Mouse (Mus musculus) liver, adult 2 months (tissue): ENCODE measurements around the gene Ap2a1. TPM values are rescaled to one million over a fixed set of nuclear protein-coding genes. Genes with fewer than 3 reads are reported as not detected.
"Not testable (repeated sequence)": the region's sequence is repeated elsewhere in the genome, so short reads cannot be mapped to it uniquely, and the experiment has no call there.

Source experiments
- DNase-seq: peaks from one replicate; pipeline ENCODE4 v3.0.0-alpha.2; 2011; ENCODE audit warnings: low read depth, low spot score; ENCODE audit errors: extremely low read depth
- H3K27ac ChIP-seq: fragments of 200-500 bp; replicated peaks from 2 replicates; pipeline ENCODE4 v1.5.1; 2012; ENCODE audit warnings: low read depth, mild to moderate bottlenecking, control low read depth, inconsistent platforms, low read length; ENCODE audit not compliant: insufficient read depth
- H3K27me3 ChIP-seq: fragments of 200-500 bp; 2 replicates; pipeline ENCODE4 v1.6.1; 2012; ENCODE audit warnings: mild to moderate bottlenecking, moderate library complexity, low read length, inconsistent platforms; ENCODE audit not compliant: control insufficient read depth, insufficient read depth
- H3K36me3 ChIP-seq: fragments of 200-500 bp; 2 replicates; pipeline ENCODE4 v1.6.1; 2012; ENCODE audit warnings: low read length, inconsistent platforms; ENCODE audit not compliant: control insufficient read depth, insufficient read depth
- H3K4me1 ChIP-seq: fragments of 200-500 bp; 2 replicates; pipeline ENCODE4 v1.6.1; 2011; ENCODE audit warnings: low read length; ENCODE audit not compliant: control insufficient read depth, insufficient read depth
- H3K4me3 ChIP-seq: fragments of 200-500 bp; 2 replicates; pipeline ENCODE4 v1.5.1; 2011; ENCODE audit warnings: low read depth, mild to moderate bottlenecking, control low read depth, low read length, moderate library complexity; ENCODE audit not compliant: insufficient read depth
- H3K79me2 ChIP-seq: fragments of 200-500 bp; 2 replicates; pipeline ENCODE4 v1.6.1; 2012; ENCODE audit warnings: inconsistent platforms, mild to moderate bottlenecking, low read length, moderate library complexity; ENCODE audit not compliant: control insufficient read depth, insufficient read depth
- H3K9ac ChIP-seq: fragments of 200-500 bp; 2 replicates; pipeline ENCODE4 v1.6.1; 2012; ENCODE audit warnings: low read depth, mild to moderate bottlenecking, control low read depth, inconsistent platforms, low read length
- CTCF ChIP-seq: fragments of 200-500 bp; IDR thresholded peaks from 2 replicates; pipeline ENCODE4 v1.5.1; 2011; ENCODE audit warnings: low read depth, low read length, control low read depth
- POLR2A ChIP-seq: fragments of 200-500 bp; IDR thresholded peaks from 2 replicates; pipeline ENCODE4 v1.6.1; 2011; ENCODE audit warnings: low read length, control low read depth; ENCODE audit not compliant: insufficient read depth; ENCODE audit errors: extremely low read depth
- WGBS: fragments of 180-500 bp; shearing (Covaris S2); methylation state at CpG from one replicate; pipeline ENCODE4 v1.1.7; 2018; 5-methylcytosine and 5-hydroxymethylcytosine counted together
- polyA plus RNA-seq: library from polyadenylated mRNA; depleted of rRNA; stranded (reverse); fragments of >200 nt; gene quantifications from 2 replicates; pipeline ENCODE4 v1.2.3, GENCODE M21; 2012
- total RNA-seq: library from RNA; depleted of rRNA; stranded (reverse); fragments of >200 nt; gene quantifications from 2 replicates; pipeline ENCODE4 v1.2.3, GENCODE M21; 2014

Gene Ap2a1
- total and polyA plus RNA-seq, 2 experiments: 14.5 to 38.2 TPM

GRCm38 (mm10) chr7:44883036-44883435 is 46.3 kb downstream of the Ap2a1 start:
- Histone ChIP-seq H3K4me3 (no peak overlapping the region), H3K79me2 (no peaks in the 10 kb centered on the region), H3K4me1 (no peaks in the 10 kb centered on the region), H3K27me3 (no peaks in the 10 kb centered on the region), H3K36me3 (peaks cover 5% of the 10 kb centered on the region), H3K27ac (no peak overlapping the region), H3K9ac (no peak overlapping the region)
- TF ChIP-seq CTCF: no peak
- TF ChIP-seq POLR2A: no peak
- WGBS: 94% methylated on average over 3 of the region's 3 CpGs
- DNase-seq: no peak

- 90% methylated on average over 14 of the region's 14 CpGs for WGBS
- TF ChIP-seq POLR2A (no peak), CTCF (no peak)
- H3K36me3 ChIP-seq: peaks cover 6% of the 10 kb centered on the region
Measured at GRCm38 (mm10) chr7:44877833-44878232, 51.5 kb downstream of the Ap2a1 start.

GRCm38 (mm10) chr7:44871774-44872173 is 57.5 kb downstream of the Ap2a1 start:
- WGBS: 94% methylated on average over 2 of the region's 2 CpGs
- DNase-seq, H3K36me3 ChIP-seq, H3K9ac ChIP-seq, H3K4me3 ChIP-seq, H3K79me2 ChIP-seq, H3K27me3 ChIP-seq, H3K27ac ChIP-seq: not testable (repeated sequence)
- peaks cover 16% of the 10 kb centered on the region for H3K4me1 ChIP-seq

More at GRCm38 (mm10) chr7:44877833-44878232, 51.5 kb downstream of the Ap2a1 start:
- no peak for DNase-seq
- peaks cover under 1% of the 10 kb centered on the region; the same call in 1 of the 2 replicates for H3K4me1 ChIP-seq
- no peak overlapping the region for H3K4me3 ChIP-seq
- no peak overlapping the region for H3K27ac ChIP-seq
- H3K9ac ChIP-seq: no peak overlapping the region
- no peaks in the 10 kb centered on the region for H3K27me3 ChIP-seq
- no peaks in the 10 kb centered on the region for H3K79me2 ChIP-seq

- no peaks in the 10 kb centered on the region for H3K36me3 ChIP-seq
- H3K4me3 ChIP-seq: no peak overlapping the region
- no peak for DNase-seq
- H3K27ac ChIP-seq: no peak overlapping the region
- H3K4me1 ChIP-seq: peaks cover 19% of the 10 kb centered on the region
- TF ChIP-seq POLR2A: no peak
- TF ChIP-seq CTCF: no peak
- H3K27me3 ChIP-seq: no peaks in the 10 kb centered on the region
- WGBS: 76% methylated on average over 1 of the region's 1 CpGs
- peaks cover 5% of the 10 kb centered on the region; the same call in 1 of the 2 replicates for H3K79me2 ChIP-seq
- no peak overlapping the region for H3K9ac ChIP-seq
Measured at GRCm38 (mm10) chr7:44871181-44871580, 58.1 kb downstream of the Ap2a1 start.

DNA sequence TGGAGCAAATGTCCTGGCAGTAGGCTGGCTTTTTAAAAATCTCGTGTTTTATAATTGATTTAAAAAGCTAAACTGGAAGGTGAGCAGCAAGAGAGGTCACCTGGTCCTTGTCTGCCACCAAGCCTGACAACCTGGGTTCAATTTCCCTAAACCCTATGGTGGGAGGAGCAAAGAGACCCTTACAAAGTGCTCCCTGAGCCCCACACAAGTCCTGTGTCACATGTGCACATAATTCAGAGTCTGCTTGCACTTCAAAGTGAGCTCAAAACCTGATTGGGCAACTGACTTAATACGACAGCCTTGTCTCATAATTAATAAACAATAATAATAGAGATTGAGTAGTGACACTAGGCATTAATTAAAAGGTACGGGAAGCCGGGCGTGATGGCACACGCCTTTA is 58.7 kb downstream of the Ap2a1 start:
- WGBS: 80% methylated on average over 6 of the region's 6 CpGs
- Histone ChIP-seq H3K4me3 (no peak overlapping the region), H3K36me3 (no peaks in the 10 kb centered on the region), H3K4me1 (peaks cover 19% of the 10 kb centered on the region), H3K79me2 (peaks cover 5% of the 10 kb centered on the region; the same call in 1 of the 2 replicates), H3K27ac (no peak overlapping the region), H3K9ac (no peak overlapping the region), H3K27me3 (no peaks in the 10 kb centered on the region)
- TF ChIP-seq CTCF (no peak), POLR2A (no peak)
- DNase-seq: no peak

- DNase-seq: peak; percentile 98
- Histone ChIP-seq H3K79me2 (peaks cover 5% of the 10 kb centered on the region; the same call in 1 of the 2 replicates), H3K9ac (peak within 1 kb of the TSS; percentile 99), H3K4me3 (peak within 1 kb of the TSS; percentile 89), H3K27ac (peak within 1 kb of the TSS; percentile 94), H3K36me3 (no peaks in the 10 kb centered on the region), H3K4me1 (peaks cover 19% of the 10 kb centered on the region), H3K27me3 (no peaks in the 10 kb centered on the region)
- TF ChIP-seq CTCF (no peak), POLR2A (0 out of 2 replicates have a peak, but pooled peaks have one; percentile 15)
- 4% methylated on average over 29 of the region's 29 CpGs for WGBS
Measured at GRCm38 (mm10) chr7:44869697-44870528, 59.4 kb downstream of the Ap2a1 start, which contains the start of gene Ptov1. TSS of gene Ptov1 (minus strand) at chr7:44869788.
